17 mouse cellular contexts compared by ENCODE assay signal in genomic region chr16:47394398-47394797, GRCm38 (mm10).
DNase-seq lines count a peak whose midpoint lies in the region; TF ChIP-seq lines count a peak whose summit lies in the region.
"Had no signal": no experiment of that assay in that cellular context is flagged by ENCODE, and none has a peak within 500 bp of the region (broad histone marks: within the 10 kb centered on the region; RNA-seq: fewer than 3 reads in every experiment).

No protein-coding gene starts in this region.

- no peak overlapping the region for H3ac ChIP-seq in C2C12 (ENCODE audit: control insufficient read depth, insufficient read length, low read depth)
- no peak overlapping the region for H3ac ChIP-seq in myocyte (ENCODE audit: control insufficient read depth, insufficient read length)

- no peak for TF ChIP-seq POLR2A in myocyte (IDR thresholded peaks at IDR 0.05; ENCODE audit: insufficient read length, low read depth)

- H3K79me3 ChIP-seq in C2C12 (ENCODE audit: low read depth): no peaks in the 10 kb centered on the region

- H3K79me2 ChIP-seq in C2C12 (ENCODE audit: control insufficient read depth, insufficient read depth) (no peaks in the 10 kb centered on the region), myocyte (ENCODE audit: control insufficient read depth, insufficient read depth) (no peaks in the 10 kb centered on the region)

- no peak for DNase-seq in layer of hippocampus, adult 18-20 months (ENCODE audit: low spot score in 2 of 2)
- no peak for DNase-seq in adrenal gland, postnatal 14 days
- DNase-seq: adrenal gland, adult 2 months; adrenal gland, adult 8-10 months; adrenal gland, postnatal 10 days; adrenal gland, postnatal 25 days; adrenal gland, postnatal 36 days; B cell, adult 2 months; cerebellum, adult 11 months; cerebellum, adult 11-12 months; cerebellum, adult 18-20 months; cerebellum, adult 2 months; cerebellum, adult 8-10 months had no signal

- H3K4me3 ChIP-seq in C2C12 (ENCODE audit: insufficient read depth, poor library complexity, severe bottlenecking): no peak overlapping the region
- H3K4me3 ChIP-seq in myocyte: no peak overlapping the region

- H3K36me3 ChIP-seq in C2C12 (ENCODE audit: control insufficient read depth, insufficient read depth) (no peaks in the 10 kb centered on the region), myocyte (ENCODE audit: control insufficient read depth, insufficient read depth) (no peaks in the 10 kb centered on the region)
- H3K36me3 ChIP-seq: G1E had no signal

- no peak overlapping the region for H3K4me2 ChIP-seq in myocyte (ENCODE audit: low read depth)

- H3K27me3 ChIP-seq in C2C12 (ENCODE audit: control insufficient read depth, insufficient read depth, insufficient read length) (no peaks in the 10 kb centered on the region), myocyte (ENCODE audit: control insufficient read depth, insufficient read depth, insufficient read length) (no peaks in the 10 kb centered on the region)
- H3K27me3 ChIP-seq: CH12.LX had no signal

- no peak for TF ChIP-seq CTCF in C2C12 (IDR thresholded peaks at IDR 0.05; ENCODE audit: control insufficient read depth, insufficient read depth, insufficient read length)

TF ChIP-seq in C2C12, 6 proteins besides CTCF, POLR2A, EP300 and RAD21:
- TF ChIP-seq MAX (IDR thresholded peaks at IDR 0.05) (no peak), MYOG (IDR thresholded peaks at IDR 0.05; ENCODE audit: control insufficient read depth, extremely low read depth, insufficient read length) (no peak), FOSL1 (IDR thresholded peaks at IDR 0.05; ENCODE audit: insufficient read depth, low read length, poor library complexity, severe bottlenecking) (peak; percentile 44), MYOD1 (IDR thresholded peaks at IDR 0.05; ENCODE audit: control insufficient read depth, insufficient read length, low read depth) (no peak), USF1 (IDR thresholded peaks at IDR 0.05; ENCODE audit: low read depth) (no peak), CEBPB (IDR thresholded peaks at IDR 0.05; ENCODE audit: low read depth) (peak; percentile 75)
TF ChIP-seq in C2C12: peak in this region for 2.

TF ChIP-seq in myocyte, 11 proteins besides CTCF, POLR2A, EP300 and RAD21:
- no peak for TF ChIP-seq MAX (IDR thresholded peaks at IDR 0.05; ENCODE audit: low read depth)
- peak; percentile 73 for TF ChIP-seq CEBPB (IDR thresholded peaks at IDR 0.05; ENCODE audit: insufficient read depth, poor library complexity, severe bottlenecking)
TF ChIP-seq in myocyte: peak in this region for 1.
